Mouse (Mus musculus) gastrocnemius, postnatal 4 days (tissue): ENCODE data around the gene Galnt2. TPM values are rescaled to one million over a fixed set of nuclear protein-coding genes. Genes with fewer than 3 reads are reported as not detected.

Source experiments
- DNase-seq, 2 experiments: peaks; one replicate each; pipeline ENCODE4 v3.0.0; 2021 to 2022; ENCODE audit warnings: low spot score in 2 of 2, mixed read lengths in 2 of 2
- total RNA-seq, 2 experiments: library from RNA; stranded (reverse); gene quantifications; 2 replicates each; pipeline ENCODE4 v1.2.3; 2021

The Galnt2 gene
- total RNA-seq, 2 experiments from 2014 or later = 47.4 to 54.6 TPM

DNA sequence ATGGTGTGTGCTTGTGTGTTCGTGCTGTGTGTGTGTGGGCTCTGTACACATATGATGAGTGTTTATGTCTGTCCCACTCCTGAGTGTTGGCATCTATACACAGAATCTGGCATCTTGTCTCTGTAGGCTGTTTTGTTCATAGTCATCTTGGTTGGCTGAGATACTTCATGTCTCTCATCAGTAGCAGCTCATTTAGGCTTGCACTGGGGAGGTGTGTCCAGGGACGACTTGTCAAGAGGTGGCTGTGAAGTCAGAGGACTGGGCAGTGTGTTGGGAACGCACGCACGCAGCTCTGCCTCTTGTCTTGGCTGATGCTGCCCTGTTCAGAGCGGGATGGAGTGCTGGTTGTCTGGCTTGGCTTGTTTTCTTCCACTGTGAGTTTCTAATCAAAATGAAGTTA, 39.3 kb downstream of the Galnt2 start:
- no peak for DNase-seq

DNA sequence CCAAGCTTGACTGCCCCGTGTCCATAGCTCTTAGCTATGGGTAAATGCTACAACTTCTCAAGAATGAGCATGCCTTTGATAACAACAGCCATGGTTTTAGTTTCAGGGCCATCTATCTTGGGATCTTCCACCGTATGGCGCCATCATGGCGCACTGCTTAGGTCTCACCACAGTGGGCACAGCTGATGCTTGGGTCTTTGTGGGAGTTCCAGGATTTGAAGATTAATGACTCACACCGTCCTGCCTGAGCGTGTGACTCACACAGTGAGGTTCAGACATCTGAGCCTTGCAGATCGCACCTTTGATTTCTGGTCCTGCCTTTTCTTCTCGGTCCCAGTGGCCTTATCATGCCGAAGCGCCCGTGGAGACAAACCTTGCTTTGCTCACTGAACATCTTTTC, 39.7 kb downstream of the Galnt2 start:
- no peak for DNase-seq

DNA sequence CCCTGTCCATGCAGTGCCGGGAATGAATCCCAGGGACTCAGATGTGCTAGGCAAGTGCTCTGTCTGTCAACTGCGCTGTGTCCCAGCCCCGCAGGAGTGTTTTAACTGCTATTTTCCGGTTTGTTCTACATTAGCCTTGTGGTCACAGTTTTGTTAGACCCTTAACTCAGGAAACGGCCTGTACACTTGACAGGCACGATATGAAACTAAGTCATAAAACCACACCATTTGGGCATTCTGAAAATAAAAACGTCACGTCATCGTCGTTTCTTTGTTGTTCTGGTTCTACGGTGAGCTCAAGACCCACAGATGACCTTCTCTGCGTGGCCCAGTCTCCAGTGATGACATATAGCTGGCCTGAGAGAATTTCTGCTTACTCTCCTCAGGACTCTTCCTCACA, 40.3 kb downstream of the Galnt2 start:
- DNase-seq = no peak

DNA sequence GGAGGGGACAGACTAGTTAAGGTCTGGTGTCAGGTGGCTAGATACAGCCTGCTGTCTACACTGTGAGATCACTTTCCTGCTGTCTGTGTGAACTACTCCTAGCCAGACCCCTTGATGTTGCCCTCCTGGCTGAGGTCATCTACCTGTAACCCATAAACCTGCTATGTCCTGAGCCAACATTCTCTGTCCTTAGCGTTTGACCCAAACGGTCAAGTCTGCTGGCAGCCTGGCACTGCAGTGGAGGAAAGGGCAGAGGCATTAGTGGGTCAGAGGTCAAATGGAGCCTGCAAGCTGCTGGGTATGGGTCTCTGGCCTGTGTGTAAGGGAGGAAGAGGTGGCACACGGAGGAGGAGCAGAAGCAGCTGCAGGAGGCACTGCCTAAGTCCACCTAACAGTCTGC, 41.6 kb downstream of the Galnt2 start:
- no peak for DNase-seq

DNA sequence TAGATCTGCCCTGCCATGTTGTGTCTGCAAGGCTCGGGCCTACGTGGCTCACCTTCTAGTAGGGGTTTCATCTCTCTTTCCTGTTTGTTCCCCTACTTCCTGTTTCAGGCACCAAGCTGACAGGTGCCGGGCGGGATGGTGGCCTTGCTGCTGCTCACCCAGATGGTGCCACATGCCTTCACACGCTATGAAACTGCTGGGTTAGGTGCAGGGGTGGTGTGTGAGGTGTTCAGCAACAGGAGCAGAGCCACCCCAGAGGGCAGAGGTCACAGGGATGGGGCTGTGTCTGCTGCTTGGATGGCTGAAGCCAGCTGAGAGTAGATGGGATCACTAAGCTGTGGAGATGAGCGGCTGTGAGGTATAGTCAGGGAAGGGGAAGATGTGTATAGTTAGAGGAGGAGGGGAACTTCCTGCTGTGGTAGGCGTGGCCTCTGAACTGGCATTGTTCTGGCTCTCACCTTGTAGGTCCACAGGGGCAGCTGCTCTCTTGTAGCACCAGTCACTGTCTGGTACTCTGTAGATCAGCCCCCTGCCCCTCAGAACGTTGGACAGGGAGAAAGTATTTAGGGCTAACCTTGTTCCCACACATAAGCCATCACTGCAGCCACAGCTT, 42.5 kb downstream of the Galnt2 start:
- DNase-seq = no peak

DNA sequence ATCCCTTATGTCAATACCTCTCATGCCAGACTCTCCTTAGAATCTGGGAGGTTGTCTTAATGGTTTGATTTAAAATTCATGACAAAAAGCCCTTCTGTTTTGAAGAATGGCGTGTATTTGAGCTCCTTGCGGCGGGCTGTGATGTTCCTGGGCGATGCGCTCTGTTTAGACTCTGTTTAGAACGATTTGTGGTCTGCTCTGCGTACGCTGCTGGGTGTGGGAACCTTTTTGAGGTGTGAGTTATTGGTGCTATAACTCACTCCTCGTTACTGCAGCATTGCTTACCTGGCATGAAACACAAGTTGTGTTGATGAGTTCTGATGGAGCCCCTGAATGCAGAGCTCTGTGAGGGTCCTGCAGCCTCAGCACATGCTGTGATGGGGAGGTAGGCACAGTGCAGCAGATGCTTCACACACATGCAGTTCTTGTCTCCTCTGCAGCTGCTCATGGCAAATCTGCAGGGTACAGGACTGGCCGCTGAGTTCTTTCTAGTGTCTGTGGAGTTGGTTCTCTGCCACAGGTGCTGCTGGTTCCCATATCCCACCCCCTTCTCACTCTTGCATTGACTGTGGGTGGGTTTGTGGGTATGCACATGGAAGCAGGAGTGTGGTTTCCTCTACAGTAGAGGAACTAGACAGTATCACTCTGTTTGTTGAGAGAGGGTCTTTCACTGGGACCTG, 43.4 kb downstream of the Galnt2 start:
- no peak for DNase-seq

DNA sequence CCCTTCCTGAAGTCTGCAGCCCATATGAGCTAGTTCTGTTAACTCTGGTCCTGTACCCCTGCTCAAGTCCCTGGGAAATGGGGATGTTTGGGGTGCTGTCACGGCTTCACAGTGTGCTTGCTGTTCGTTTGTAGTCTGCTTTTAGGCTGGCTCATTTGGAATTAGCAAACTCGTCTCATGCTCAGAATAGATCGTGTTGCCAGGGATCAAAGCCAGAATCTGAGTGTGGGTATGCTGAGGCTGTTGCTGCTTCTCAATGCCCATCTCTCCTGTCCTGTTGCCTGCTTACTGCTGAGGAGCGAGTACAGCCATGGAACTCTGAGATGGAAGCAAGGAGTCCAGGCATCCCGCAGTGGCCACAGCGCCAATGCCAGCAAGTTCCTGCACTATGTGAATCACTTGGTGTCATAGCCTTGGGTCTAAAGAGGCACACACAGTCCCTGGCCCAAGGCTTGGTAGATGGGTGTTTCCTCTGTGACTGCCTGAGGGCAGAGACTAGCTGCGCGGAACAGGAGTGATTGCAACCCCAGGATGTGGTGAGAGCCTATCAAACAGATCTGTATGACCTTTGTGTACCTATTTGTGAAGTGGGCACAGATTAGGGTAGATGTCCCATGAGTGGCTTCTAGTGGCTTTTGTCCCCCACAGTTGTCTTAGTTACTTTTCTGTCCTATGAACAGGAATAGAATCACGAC, 44.3 kb downstream of the Galnt2 start:
- DNase-seq = no peak

DNA sequence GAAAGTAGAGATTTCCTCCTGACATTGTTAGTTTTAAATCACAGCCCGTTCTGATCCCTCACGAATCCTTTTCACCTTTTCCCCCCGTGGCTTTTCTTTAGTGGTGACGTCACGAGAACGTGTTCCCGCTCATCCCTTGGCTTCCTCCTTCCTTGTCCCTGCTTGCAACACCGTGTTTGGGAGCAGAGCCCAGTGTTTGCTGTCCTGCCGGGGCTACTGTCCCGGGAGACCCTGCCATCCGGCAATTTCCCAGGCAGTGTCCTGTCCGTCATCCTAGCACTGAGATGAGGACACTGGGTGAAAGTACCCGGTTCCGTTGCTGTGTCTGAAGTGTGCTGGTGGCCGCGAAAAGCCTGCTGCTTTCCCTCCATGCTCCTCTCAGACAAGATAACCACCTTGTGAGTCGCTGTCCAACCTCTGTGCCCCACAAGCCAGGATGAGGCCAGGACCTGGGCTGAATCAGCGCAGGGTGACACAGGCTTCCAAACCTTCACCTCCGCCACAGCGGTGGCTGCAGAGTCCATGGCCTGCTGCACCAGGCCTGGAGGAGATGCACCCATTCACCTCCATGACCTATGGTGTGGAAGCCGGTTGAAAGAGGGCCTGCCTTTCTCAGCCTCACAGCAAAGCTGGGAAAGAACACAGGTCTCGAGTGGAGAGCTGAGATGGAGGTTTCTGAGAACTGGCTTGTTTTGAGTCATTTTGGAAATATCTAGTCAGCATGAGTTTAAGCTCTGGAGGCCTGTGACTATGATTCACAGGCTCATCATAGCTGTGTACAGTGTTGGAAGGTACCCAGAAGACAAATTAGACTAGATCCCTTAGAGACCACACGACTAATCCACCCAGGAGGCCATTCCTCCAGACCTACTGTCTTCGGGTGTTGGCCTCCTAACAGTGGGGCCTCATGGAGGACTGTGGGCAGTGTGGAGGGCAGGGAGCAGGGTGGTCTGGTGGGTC, 47.0 kb downstream of the Galnt2 start:
- no peak for DNase-seq

DNA sequence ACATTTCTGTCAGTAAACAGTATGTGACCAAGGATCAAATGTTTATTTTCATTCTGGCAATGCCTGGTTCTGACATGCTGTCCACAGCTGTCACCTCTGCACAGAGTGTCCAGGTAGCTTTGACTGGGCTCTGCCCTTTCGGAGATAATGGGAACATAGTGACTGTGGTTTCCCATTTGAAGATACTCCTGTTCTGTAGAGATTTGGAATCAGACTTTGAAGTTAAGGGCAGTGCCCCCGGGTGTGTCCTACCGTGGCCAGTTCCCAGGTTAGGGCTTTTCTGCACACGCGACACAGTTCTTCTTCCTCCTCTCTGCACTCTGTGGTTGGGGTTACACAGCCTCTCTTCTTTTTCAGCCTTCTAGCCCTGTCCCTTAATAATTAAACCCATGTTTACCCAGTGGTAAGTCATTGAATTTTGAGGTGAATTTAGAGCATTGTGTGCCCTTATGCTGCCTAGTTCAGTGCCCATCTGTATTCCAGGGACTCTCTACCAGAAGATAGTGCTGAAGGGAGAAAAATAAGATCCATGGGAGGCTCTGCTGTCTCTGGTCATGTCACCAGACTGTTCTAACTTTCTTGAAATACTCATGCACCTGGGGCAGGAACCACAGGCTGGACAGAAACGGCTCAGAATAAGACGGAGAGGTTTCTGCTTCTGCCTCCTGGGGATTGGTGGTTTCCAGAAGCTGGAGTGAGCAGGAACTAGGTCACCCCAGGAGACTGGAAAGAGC, 47.9 kb downstream of the Galnt2 start:
- DNase-seq = no peak

DNA sequence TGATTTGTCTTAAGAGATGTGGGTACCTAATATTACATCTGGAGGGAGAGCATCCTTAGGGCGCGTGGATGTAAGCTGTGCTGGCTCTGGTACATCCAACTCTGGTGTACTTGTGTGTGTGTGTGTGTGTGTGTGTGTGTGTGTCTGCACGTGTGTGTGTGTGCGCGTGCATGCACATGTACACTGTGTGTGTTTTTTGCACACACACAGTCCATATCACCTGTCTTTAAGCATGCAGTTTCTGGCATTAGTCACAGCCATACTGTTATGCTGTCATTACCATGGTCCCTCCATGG, 48.4 kb downstream of the Galnt2 start:
- DNase-seq = no peak

DNA sequence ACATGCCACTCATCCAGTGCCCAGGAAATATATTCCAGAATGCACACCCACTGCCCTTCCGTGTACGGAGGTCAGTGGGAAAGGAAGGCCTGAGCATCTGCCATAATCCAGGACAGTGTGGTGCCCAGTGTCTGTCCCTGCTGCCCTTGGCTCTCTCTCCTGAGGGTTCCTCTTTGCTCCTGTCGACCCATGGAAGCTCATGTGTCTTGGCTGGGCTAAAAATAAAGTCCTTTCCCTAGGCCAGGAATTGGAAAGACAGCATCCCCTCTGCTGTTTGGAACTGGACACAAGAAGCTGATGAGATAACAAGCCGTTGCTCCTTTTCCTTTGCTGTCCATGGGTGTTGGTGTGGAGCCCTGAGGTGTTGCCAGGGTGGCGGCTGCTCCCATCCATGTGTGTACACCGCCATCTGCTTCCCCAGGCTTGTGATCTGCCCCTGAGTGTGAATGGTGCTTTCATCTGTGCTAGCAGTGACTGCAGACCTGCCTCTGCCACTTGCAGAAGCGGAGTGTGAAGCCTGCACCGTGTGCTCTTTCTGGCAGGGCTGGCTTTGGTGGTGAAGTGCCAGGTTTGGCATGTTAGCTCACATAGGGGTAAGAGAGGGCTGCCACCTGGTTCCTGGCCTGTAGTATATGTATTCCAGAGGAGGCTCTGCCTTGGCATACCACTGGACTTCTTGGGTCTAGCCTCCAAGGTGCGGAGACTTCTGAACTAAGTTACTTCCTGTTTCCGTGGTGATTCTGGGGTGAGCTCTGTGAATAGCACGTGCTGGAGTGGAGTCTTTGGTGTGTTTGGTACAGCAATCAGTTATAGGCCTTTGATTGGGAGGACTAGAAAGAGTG, 50.7 kb downstream of the Galnt2 start:
- no peak for DNase-seq

DNA sequence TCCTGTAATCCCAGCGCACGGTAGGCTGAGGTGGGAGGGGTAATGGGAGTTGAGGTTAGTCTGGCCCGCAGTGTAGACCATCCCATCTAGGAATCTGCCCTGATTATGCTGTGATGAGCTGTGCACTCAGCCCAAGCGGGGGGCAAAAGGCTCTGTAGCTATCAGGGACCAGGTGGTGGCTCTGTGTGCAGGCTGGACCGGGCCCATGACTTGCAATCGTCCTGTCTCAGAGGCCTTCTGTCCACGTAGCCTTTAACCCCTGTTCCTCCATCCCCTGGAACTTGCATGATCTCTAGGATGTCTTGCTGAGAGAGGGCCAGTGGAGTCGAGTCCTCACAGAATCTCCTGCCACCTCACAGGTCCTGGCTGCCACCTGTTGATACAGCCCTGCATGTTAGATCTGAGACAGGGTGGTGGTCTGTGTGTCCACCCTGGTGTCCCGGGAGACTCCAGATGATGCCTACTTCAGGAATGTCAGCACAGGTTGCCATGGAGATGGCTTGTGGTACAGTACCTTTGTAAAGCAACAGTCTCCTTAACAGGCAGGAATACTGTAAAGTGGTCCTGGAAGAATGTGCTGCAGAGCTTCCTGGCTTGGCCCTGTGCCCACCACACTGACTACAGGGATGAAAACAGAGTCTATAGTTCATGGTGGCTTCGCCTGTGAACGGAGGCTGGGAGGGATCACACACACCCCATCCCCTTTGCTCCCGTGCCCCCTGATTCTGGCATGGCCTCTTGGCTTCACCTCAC, 51.9 kb downstream of the Galnt2 start:
- DNase-seq = no peak

DNA sequence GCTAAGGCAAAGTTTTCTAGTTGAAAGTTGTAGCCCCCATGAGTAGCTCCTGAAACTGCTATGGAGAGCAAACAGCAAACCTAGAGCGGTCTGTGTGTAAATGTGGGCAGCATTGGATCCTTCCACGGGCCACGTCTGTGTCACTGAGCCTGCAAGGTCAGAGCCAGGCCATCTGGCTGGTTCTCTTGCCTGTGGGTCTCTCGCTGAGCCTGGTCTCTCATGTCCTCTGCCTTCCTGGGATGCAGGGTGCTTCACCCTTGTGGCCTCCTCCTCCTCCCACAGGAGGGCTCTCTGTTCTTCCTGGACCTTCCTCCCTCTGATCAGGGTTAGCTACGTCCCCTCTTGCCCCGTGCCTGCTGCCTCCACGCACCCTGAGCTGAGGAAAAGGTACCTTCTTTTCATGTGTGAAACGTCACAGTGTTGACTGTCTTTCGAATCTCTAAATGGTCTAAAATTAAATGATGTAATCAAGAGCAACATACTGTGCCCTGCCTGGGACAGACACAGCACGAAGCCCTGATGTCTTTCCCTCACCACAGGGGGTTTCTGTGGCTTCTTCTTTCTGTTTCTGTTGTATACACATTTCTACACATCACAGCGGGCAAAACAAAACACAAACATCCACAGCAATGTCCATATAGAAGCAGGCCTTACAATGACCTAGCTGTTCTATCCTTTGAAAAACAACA, 52.6 kb downstream of the Galnt2 start:
- DNase-seq = no peak

DNA sequence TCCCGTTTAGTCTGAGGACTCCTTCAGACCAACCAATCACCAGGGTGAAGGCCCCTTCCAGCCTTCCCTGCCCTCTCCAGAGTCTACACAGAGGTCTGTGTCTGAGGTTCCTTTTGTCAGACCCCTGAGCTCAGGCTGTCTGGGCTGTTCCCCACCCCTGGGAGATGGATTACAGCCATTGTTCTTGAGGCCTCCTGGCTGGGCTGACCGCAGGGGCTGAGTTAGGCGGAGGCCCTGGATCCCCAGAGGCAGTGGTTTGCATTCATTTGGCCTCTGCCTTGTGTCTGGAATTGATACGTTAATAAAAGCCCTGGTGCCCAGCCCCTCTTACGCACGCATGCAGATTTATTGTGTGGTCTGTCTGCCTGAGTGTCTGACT, 53.1 kb downstream of the Galnt2 start:
- peak in 1 of 2 experiments; percentile 41 for DNase-seq

DNA sequence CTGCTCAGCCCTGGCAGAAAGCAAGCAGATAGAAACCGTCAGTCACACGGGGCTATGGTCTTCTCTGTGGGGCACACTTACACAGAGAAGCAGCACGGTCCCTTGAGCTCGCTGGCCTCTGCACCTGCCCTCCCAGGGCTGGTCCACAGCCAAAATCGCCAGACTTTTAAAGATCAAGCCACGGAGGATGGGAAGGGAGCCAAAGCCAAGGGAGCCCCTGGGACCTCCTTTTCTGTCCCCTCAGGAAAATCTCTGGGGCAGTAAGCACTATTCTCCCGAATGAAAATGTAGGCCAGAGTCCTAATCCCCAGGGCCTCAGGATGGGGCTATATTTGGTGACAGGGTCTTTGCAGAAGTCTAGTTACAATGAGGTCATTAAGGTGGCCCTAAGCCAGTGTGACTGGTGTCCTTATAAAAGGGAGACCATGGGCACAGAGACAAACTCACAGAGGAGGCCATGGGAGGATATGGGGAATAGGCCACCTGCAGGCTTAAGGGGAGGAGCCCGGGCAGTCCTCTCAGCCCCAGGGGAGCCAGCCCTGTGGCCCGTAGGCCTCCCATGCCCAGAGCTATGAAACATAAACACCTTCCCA, 53.9 kb downstream of the Galnt2 start:
- peak in 1 of 2 experiments; percentile 35 for DNase-seq

DNA sequence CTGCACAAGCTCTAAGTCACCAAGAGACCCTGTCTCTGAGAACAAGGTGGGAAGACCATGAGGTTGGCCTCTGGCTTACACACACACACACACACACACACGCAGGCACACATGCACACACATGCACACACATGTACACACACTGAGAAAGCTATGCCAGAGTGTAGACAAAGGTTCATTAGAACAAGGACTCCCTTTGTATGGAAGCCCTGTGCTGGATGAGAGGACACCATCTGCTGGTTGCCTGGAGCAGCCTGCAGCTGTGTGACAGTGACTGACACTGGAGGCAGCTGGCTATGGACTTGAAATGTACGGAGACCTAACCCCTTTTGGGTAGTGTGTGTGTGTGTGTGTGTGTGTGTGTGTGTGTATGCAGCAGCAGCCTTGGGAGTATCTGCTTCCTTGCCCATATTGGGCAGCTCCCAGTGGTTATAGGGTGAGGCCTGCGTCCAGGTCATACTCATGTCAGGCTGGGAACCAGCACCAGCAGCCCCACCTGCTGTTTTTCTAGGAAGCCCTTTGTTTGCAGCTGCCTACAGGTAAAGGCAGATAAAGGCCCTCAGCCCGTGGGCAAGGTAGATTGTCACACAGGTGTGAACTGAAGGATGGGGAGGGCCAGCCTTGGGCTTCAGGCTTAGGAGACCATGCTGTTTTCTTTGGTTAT, 55.4 kb downstream of the Galnt2 start:
- DNase-seq = no peak

DNA sequence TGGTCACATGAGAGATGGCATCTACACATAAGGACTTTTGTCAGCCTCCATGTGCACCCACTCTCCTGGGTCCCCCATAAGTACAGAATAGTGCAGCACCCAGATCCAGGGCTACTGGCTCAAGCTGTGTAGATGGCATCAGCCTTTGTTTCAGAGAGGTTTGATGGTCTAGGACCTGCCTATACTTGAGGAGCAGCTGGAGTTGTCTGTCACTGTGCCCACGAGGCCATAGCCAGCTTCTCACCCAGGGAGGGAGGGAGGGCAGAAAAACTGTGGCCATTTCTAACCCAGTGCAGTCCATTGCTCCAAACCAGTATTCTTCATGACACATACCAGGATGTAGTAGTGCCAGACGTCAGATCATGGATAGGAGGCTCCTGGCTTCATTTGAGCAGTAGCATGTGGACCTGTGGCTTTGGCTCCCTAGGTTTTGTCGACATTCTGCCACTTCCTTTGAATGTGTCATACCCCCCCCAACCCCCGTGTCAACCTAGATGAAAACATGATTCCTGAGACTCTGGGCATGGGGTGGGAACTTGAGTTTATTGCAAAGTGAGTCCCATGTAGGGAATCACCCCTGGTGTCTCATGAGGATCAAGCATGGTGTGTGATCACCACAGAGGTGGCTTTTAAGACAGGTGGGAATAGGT, 57.1 kb downstream of the Galnt2 start:
- DNase-seq = no peak
